Mouse (Mus musculus) mesoderm, embryonic 11.5 days (tissue): ENCODE results near the gene Tubb4b.

ENCODE experiments used
- DNase-seq: peaks from one replicate; pipeline ENCODE4 v3.0.0-alpha.2; 2012; ENCODE audit warnings: low read depth, low spot score

The Tubb4b gene

DNA sequence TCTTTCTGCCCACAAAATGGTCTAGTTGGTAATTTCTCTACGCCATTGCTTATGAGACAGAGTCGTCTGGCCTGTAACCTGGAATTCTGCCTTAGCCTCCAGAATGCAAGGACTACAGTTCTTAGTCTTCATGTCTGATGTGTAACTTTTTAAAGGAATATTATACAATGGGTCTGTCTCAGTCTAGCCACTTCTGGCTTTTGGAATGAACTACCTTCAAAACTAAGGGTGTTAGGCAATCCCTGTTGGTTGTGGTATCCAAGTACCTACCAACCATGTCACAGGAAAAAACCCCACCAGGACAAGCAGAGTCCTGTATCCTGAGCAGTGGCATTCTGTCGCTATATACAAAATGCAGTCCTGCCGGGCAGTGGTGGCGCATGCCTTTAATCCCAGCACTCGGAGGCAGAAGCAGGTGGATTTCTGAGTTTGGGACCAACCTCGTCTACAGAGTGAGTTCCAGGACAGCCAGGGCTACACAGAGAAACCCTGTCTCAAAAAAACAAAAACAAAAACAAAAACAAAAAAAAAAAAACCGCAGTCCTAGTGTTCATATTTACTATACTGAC, 1.4 kb upstream of the Tubb4b start:
- DNase-seq, result no peak

DNA sequence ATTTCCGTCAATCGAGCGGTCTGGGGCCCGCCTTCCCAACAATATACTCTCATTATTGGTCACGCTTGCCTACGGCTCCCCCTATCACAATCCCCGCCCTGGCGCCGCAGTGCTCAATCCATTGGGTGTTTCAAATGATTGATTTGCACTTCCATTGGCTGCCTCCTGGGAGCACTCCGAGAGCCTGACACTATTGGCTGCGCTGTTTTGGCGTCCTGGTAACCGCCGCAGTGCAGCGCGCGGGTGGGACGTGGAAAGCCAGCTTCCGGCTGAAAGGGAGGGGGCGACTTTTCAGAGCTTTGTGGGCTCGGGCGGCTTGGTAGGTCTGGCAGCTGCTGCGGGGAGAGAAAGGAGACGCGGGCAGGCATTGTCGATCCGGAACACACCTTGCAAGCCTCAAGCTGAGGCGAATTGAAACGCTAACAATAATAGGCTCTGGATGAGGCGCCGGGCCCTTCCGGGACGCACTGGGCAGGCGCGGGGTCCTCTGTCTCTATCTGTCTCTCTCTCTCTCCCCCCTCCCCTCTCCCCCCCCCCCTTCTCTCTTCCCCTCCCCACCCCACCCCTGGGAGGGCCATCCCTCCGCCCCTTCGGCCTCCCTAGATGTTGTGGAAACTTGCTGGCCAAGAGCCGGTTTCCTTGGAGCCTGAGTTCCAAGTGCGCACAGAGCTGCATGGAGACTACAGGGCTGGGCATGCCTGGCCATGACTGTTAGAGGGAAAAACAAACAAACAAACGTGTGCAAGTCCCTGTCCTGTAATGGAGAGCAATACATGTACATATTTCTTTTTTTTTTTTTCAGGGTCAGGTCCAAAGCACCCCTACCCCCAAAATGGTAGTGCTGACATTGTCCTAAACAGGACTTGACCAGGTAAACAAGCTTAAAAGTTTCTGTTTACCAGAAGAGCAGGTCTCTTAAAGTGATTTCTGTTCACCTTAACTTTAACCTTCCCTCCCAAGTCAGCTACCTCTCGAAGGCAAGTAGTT, 557 bp upstream of the Tubb4b start:
- peak; percentile 99 for DNase-seq

DNA sequence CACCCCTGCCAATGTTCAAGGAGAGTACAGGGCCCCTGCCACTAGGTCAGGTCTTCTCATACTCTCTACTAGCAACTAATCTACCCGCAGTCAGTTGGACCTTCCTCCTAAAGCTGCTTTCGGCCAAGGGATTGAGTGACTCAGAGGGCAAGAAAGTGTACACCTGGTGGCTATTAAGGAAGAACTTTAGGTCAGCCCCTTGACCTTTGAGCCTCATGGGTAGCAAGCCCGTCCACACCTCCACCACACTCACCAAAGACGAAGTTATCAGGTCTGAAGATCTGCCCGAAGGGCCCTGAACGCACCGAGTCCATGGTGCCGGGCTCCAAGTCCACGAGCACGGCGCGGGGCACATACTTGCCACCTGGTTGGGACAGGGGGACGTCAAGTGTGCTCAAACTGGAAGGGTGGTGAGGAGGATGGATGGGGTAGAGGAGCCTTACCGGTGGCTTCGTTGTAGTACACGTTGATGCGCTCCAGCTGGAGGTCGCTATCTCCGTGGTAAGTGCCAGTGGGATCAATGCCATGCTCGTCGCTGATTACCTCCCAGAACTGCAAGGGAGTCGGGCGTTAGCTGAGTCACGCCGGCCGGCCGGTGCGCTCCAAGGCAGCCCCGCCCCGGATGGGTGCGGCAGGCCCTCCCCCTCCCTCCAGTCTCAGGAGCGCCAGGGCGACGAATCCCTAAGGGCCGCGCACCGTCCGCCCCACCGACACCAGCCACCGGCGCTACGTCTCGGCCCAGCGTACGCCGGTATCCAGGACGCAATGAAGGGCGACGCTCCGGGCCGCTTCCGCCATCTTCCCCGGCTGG, 616 bp downstream of the Tubb4b start:
- no peak for DNase-seq

DNA sequence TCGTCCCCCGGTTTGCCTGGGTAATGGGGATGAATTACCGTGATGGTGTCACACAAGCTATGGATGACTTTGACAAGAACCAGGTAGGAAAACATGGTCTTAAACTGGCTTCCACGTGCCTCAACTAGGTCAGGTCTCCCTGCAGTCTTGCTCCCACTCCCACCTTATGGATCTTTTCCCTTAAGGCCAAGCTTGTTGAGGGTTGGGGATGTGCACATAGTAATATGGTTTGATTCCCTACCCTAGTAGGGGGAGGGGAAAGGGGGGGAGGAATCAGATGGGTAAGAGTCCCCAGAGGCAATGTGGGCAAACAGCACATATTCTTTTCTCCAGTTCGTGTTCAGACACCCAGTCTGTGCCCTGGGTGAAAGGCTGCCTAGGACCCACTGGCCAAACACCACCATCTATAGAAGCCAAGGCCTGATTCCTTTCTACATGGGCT, 3.1 kb downstream of the Tubb4b start:
- no peak for DNase-seq

DNA sequence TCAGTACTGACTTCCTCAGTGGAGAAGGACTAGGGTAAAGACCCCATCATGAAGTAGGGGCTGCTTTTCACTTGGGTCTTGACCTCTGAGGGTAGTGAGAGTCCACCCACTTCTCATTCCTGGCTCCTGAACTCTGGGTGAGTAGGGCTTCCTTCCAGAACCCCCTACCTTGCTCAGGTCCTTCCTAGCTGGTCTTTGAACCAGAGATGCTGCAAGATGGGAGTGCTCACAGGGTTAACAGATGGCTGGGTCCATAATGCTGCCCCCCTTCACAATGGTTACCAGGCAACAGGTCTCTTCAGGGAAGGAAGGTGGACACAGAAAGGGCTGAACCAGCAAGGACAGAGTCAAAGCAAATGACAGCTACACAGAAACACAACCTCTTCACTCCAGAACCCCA, 6.1 kb downstream of the Tubb4b start, which contains the start of gene Fam166a:
Fam166a (plus strand) TSS at position 301 of the 400 bp plus-strand sequence.
- DNase-seq, result no peak

DNA sequence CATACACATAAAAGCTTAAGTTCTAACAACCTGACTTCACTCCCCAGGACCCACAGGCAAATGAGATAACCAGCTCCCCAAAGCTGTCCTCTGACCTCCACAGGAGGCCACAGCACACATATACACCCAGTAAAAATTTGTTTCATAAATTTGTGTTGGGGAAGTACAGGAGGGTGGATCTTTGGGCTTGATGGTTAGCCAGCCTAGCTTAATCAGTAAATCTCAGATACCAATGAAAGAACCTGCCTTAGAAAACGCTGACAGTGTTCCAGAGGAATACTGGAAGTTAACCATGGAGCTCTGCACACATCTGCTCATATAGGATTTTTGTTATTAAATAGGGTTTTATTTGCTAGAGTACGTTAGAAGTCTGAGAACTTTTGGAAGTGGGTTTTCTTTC, 6.8 kb downstream of the Tubb4b start:
- DNase-seq, result no peak

DNA sequence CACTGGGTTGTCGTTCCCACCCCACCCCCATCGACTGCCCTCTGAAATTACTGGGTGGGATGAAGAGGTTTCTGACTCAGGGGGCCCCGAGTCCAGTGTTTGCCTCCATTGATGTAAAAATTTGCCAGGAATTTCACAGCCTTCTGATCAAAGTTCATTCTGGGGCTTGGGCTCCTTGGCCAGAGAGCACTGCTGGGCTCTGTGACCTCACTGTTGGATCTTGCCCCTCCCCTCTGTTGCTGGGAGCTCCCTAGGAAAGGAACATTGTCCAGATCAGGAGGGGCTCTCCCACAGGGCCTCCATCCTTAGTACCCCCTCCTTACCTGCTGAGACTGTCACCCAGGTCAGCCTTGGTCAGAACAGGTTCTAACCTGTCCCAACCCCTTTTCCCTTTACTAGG, 10.1 kb downstream of the Tubb4b start, which contains the start of gene Stpg3:
Stpg3 (minus strand) TSS at position 194 of the 400 bp plus-strand sequence.
- no peak for DNase-seq

DNA sequence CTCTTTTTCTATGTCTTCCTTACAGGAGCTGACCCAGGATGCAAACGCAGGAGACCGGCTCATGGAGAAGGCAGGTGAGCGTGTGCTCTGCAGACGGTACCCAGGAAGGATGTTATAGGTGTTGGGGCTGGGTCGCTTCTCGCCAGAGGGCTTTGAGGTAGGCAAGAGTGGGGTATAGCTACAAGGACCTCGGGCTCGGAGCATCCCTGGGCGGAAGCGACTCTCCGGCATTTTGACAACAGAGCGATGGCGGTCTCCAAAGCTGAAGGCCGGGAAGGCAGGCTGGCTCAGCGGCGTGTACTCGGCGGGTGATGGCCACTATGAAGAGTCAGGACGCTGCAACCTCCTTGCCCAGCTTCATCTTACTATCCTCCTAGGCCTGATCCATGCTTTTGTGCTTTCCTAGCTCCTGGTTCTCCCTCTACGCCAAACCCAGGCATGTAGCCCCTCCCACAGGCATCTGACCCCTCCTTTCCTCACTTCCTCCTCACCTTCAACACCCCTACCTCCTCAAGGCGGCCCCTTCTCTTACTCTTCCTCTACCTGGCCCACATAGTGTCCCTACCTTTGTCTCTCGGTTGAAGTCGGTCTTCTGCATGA, 11.1 kb downstream of the Tubb4b start:
- DNase-seq, result no peak

DNA sequence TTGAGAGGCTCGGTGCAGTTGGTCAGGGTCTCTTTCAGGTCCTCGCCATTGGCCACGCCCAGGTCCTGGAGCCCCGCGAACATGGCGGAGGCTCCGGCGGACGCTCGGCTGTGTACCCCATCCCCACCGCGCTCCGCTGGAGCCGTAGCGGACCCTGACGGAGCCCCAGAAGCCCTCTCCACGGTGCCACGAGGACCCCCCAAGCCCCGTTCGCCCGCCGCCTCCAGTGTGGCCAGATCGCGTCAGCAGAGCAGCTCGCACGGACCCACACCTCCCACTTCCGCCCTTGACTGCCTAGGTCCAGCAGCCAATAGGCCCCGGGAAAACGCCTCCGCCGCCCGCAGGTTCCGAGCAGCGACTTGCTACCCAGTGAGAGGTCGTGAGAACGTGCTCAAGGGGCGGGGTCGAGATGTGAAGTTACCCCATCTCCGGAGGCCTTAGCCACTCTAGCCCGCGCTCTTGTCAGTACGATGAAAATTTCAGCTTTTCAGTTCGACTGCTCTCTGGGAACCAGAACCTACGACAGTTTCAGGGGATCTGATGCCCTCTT, 13.3 kb downstream of the Tubb4b start, which contains the start of gene Nelfb:
Nelfb (minus strand) TSS at position 369 of the 550 bp plus-strand sequence.
- peak; percentile 92 for DNase-seq

DNA sequence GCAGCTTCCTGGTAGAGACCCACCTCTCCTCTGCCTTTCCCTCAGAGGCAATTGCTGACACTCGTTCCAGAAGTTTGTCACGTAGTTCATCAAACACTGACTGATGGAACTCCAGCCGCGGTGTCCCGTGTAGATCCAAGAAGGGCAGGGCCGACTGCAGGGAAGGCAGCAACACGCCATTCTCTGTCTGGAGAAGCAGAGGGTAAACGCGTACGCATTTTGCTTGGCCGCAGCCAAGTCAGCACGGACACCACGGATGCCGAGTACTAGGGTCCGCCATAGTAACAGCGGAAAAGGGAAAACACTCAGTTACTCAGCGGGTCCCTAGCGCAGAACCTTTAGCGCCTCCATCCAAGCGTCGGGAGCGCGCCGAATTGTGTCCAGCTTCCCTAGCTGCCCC, 13.8 kb downstream of the Tubb4b start:
- DNase-seq, result no peak

DNA sequence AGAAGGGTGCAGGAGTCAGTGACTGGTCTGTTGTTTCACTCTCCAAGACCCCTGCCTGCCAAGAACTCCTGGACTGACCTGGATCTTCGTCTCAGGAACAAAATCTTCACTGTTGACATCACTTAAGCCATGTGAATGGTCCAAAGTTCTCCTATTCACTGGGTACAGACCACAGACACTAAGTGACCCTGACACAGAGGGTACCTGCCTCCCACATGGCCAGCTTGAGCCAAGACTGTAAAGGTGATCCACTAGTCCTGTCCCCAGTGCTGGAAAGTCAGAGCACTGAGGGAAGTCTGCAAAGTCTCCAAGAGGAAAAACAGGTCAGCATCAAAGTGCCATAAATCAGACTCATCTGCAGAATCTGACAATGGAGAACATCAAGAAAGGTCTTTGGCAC, 16.9 kb downstream of the Tubb4b start:
- no peak for DNase-seq

DNA sequence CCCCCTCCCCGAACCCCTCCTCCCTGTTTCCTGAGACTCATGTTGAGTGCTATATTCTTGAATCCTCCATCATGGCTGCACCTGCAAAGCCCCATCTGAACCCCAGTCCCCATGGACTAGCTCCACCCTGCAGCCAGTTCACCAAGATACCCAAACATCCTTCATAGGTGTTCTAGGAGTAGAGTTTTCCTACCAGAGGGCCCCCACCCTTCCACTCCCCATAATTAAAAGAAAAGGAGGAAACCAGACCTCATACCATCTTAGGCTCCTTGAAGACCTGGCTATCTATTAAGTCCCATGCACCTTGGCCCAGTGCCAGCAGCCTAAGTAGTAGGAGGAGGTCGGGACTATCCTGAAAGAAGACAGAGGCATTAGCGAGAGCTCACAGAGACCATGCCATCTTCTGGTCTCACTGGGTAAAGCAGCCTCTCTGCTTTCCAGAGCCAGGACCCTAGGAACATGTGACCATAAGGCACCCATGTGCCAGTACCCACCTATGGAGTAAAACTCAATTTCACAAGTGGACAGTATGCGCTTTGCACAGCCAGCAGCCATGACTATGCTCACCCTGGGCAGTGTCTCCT, 20.8 kb downstream of the Tubb4b start:
- DNase-seq, result no peak

DNA sequence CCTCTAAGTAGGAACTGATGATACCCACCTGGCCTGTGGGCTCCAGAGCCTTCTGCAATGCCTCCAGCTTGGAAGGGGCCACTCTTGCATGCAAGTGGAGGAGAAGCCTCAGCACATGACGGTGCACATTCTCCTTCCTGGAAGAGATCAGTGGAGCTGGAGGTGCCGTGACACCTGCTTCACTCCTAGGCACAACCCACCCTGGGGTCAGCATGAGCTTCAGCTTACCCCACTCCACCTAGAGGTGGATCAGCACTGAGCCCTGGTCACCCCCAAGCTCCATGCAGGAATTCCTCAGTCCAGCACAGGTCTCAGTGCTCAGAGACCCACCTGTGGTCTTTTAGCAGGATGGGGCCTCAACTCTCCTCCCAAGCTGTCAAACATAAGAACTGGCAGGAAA, 23.9 kb downstream of the Tubb4b start:
- DNase-seq, result no peak

DNA sequence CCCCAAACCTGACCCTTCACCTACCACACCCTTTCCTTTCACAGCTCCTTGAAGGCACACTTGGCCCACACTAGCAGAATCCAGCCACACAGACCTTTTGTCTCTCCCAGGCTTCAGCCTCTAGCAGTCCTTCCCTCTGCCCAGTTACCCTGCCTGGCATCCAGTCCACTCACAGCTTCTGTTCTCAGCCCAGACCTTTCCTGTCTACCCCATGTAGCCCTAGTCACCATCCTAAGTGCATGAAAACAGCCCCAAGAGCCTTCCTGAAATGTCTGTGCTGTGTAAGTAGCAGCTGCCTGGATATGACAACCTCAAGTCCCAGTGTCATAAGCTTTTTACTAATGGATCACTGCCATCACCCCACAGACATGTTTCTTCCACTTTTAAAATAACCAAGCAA, 26.6 kb downstream of the Tubb4b start:
- no peak for DNase-seq

DNA sequence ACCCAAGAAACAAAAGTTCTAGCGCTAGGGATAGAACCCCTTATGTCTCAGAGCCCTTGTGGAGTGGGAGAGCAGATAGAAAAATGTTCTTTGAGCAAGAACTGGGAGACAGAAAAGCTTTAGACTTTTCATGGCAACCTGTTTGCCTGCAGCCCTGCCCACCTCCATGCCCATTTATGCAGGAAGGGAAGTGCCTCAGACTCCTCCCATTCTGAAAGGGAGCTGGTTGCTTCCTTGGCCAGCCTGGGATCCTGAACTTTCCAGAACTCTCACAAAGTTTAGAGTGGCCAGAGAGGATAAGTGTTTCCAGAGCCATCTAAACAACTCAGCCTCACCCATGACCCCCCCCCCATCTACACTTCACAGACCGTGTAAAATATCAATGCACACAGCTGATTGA, 27.3 kb downstream of the Tubb4b start:
- no peak for DNase-seq

DNA sequence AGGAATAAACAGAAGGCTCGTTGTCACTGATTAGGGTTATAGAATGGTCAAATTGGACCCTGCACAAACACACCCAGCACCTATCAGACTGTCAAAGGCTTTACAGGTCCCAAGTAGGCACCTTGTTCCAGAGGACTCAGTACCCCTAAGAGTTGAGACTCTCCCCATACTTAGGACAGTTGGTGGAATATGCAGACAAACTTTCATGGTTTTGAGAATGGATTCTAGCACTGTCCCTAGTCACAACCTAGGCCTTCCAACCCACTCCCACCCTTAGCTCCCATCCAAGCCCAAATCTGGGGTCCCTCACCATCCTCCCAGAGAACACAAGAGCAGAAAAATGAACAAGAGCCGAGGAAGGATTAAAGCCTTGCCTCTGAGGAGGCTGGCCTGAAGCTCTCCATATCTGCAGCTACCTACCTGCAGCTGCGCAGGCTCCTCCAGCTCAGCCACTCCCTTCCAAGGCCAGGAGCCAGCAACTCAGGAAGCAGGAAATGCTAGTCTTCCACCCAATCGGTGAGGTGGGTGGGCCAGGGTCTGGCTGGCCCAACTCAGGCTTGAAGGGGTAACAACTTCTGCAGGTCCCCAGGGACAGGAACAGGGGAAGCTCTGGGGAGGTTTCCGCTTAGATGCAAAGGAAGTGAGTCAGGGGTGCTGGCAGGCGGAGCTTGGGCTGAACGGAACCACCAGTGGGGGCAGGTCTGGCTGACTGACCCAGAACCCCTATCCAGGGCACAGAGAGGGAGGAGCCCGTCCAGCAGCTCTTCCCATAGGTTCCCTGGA, 28.1 kb downstream of the Tubb4b start, which contains the start of gene Tor4a:
Tor4a (minus strand) TSS at position 715 of the 783 bp plus-strand sequence.
- DNase-seq, result no peak

DNA sequence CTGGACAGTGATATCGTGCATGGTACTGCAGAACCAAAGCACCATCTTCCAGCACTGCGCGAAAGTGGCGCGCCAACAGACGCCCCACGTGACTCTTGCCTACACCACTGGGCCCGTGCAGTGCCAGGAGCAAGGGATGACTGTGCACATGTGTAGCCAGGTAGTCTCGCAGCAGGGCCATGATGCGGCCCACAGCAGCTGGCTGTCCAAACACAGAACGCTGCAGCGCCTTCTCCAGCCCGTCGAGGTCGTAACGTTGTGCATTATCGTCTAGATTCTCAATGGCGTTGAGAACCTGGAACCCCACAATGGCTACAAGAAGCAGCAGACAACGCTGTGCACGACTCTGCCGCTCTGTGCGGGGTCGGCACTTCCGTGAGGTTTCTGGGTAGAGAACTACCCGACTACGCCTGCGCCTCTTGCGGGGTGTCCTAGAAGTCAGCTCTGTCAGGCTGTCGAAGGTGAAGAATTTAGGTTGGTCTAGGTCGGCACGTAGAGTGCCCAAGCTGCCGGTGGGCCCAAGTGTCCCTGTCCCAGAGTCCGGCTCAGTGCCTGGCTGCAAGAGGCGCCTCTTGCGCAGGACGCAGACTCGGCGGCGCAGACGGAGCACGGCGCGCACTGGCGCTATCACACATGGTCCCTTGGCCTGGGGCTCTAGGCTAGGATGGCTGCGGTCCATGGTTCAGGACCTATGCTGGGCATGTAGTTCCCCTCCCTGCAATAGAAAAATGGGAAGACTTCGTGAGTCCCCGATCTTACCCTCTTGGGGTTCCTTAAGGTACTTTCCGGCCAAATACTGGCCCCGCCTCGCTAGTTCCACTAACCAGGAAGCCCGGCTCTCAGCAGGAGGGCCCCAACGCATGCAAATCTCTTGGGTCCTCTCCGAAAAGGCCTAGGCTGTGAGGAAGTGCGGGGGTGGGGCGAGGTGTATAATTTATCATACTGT, 29.0 kb downstream of the Tubb4b start:
- no peak for DNase-seq

DNA sequence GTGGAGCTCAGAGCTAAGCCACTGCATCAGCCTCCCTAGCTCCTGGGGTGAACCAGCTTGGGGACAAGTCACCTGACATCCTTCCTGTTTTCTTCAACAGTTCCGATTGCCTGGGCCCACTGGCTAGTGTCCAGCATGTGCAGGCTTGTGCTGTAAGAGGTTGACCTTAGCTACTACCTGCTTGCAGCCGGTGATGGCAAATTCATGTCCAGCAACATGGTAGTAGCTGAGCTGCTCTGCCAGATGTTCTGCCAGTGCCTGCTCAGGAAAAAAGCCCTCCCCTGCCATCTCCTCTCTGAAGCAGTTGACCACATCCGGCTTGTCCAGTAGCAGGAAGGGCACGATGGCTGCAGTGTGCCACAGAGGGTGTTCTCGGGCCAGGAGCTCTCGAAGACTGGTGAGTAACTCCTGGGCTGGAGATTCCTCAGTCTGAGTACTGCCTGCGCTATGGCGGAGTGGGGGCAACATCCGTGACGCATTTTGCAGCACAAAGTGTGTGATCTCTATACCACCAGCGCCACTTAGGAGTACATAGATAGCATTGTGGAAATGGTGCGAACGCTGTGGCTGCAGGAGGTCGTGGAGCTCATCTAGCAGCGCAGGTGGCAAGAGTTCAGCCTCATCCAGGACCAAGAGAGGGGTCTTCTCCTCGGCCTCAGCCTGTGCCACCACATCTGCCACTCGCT, 29.9 kb downstream of the Tubb4b start:
- no peak for DNase-seq
